Mouse (Mus musculus) kidney, postnatal 25 days (tissue): ENCODE measurements at regions not wholly inside any gene's neighbourhood (a gene's known extent, or its start where the extent isn't known, plus 50 kb on each side); places are given as distances from the start of the nearest gene placed in this dataset.
A peak's percentile ranks its signal among the peaks of the same experiment; 100 is the strongest.
"Not testable (repeated sequence)": the region's sequence is repeated elsewhere in the genome, so short reads cannot be mapped to it uniquely, and the experiment has no call there.

ENCODE experiments used
- DNase-seq, 2 experiments: peaks; one replicate each; pipeline ENCODE4 v3.0.0; 2021; ENCODE audit warnings: mixed read lengths in 2 of 2

- DNase-seq = no peak
These were observed 55.3 kb downstream of the Actbl2 start for GRCm38 (mm10) chr13:111309848-111310692.

DNA sequence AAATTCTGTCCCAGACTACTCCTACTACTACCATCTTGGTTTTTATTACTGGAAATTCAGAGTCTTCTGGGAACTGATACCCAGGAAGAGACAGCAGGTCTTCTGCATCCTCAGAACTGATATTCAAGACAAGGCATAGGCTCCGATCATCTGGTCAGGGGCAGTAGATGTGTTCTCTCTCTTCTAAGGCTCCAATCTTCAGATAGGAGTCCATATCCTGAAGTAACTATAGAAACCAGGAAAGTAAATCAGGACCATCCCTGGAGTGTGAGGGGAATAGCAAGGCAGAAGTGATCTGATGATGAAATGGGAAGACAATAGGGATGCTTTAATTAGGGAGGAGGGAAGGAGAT is 55.9 kb downstream of the Actbl2 start:
- DNase-seq = no peak

- not testable (repeated sequence) for DNase-seq
These were observed 58.7 kb downstream of the Actbl2 start for GRCm38 (mm10) chr13:111313506-111313905.

DNA sequence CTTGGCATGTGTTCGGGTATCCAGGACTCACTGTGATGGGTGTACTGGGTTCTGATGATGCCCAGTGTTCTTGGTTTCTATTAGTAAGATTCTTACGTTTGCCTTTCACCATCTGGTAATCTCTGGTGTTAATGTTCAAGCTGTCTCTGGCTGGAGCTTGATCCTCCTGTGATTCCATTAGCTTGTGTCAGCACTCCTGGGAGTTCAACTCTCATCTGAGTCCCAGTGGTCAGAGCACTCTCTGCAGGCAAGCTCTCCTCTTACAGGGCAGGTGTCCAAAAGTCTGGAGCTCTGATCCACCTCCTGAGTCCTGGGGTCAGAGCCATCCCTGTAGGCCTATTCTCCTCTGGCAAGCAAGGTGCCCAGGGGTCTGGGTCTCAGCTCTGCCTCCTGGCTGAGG is 63.1 kb downstream of the Actbl2 start:
- DNase-seq = not testable (repeated sequence)

- DNase-seq = no peak
These were observed 68.4 kb downstream of the Actbl2 start for GRCm38 (mm10) chr13:111323206-111323605.

GRCm38 (mm10) chr13:111326096-111326665 is 71.4 kb downstream of the Actbl2 start:
- DNase-seq = peak; percentile 11 to 57

GRCm38 (mm10) chr13:111333035-111333434 is 78.2 kb downstream of the Actbl2 start:
- no peak for DNase-seq

- no peak for DNase-seq
These were observed 79.0 kb downstream of the Actbl2 start for GRCm38 (mm10) chr13:111333851-111334250.

DNA sequence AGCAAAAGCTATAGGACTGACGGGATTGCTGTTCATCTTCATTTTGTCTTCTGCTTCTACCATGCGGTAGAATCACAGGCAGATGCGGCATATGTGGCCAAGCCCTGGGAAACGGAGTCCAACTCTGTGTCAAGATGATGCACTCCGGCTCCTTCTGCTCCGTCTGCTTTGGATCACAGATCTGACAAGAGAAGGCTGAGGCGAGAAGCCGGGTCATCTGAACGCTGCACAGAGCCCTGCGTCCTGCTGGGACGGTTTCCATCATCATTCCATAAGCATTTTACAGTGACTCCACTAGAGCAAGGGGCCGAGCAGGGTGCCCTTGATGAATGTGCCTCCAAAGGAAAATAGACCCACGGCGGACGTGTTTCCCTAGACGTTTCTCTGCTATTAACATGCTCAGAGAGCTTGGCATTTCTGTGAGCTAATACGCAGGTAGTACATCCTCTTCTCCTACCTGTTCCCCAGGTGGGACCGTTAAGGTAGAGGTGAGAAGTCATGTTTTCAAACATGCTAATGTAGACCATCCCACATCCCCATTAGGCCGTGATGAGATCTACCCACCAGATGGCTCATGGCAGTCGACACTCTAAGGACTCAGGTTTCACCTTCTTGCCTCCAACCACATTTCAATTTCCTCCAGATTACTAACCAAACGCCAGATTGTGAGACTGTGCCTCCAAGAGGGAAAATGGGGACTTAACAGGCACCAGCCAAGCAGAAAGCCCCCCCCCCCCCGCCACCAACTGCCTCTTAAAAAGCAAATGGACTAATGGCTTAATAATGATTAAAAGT is 79.6 kb downstream of the Actbl2 start:
- no peak for DNase-seq

- no peak for DNase-seq
These were observed 90.2 kb downstream of the Actbl2 start for GRCm38 (mm10) chr13:111344981-111345380.

GRCm38 (mm10) chr13:111345486-111346440 is 91.0 kb downstream of the Actbl2 start:
- no peak for DNase-seq

- DNase-seq = no peak
These were observed 102.0 kb downstream of the Actbl2 start for GRCm38 (mm10) chr13:111356520-111357456.

GRCm38 (mm10) chr13:111361456-111361855 is 106.6 kb downstream of the Actbl2 start:
- DNase-seq = no peak

DNA sequence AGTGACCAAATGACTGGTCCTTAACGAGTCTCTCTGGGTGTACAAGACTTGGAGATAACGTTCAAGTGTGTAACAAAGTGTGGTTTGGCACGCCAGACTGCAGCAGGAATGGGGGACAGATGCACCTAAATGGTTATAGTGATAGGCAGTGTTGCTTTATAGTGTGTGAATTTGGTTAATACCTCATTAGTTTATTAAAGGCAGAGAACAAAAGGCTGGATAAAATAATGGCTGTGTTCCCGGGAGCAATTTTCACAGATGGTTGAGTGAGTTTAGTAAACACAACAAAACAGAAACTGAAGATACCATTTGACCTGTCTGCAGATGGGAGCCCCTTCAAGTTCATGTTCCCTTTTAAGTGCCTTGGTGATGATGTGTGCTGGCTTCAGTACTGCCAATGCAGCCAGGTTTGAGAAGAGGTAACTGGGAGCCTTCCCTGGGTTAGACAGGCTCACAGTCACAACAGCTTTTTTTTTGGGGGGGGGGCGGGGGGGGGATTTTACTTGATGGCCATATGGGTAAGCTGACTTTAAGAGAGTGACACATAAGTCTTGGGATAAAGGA is 108.4 kb downstream of the Actbl2 start:
- no peak for DNase-seq

DNA sequence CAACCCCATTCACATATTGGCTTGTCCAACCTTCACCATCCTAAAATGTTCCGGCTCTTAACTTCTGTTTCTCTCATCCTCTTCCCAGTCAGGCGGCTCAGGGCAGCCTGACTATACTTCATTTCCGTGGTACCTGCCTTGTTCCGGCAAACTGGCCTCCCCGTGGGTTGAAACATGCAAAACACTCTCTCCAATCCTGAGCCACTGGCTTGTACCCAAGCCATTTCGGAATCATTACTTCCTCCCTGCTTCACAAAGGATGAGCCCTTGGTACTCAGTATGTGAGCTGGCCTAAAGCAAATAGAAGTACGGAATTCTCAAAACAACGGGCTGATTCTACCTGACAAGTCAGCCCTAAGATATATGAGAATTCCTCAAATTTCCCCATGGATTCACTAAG is 112.1 kb downstream of the Actbl2 start:
- DNase-seq = no peak

DNA sequence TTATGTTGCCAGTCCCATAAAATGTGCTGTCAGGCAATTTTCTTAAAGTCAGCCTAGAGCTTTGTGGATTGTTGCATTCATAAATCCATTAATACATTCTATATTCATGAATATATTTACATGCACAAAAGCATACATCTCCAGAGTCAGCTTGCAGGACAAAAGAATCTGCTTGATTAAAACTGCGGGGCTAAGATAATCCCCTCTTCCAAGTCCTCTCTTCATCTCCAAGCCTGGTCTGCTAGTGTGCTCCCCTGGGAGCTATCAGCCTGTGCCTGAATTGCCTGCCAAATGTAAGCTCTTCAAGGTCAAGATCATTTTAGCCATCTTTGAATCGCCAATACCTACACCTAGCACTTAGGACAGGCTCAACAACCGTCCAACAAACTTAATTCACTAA is 112.8 kb downstream of the Actbl2 start:
- DNase-seq = no peak

DNA sequence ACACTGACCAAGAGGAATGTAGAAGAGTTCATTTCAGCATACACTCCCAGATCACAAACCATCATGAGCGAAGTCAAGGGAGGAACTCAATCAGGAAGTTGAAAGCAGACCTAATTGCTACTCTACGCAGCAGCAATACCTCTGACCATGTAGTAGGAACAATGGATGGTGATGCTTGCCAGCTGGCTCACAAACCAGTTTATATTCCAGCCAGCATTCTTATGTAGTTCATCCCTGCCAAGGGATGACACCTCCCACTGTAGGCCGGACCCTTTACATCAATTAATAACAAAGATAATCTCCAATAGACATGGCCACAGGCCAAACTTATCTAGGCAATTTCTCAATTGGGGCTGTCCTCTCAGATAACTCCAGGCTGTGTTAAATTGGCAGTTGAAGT is 115.1 kb downstream of the Actbl2 start:
- DNase-seq = no peak

GRCm38 (mm10) chr13:111373281-111373680 is 116.6 kb downstream of the Gpbp1 start:
- no peak for DNase-seq

DNA sequence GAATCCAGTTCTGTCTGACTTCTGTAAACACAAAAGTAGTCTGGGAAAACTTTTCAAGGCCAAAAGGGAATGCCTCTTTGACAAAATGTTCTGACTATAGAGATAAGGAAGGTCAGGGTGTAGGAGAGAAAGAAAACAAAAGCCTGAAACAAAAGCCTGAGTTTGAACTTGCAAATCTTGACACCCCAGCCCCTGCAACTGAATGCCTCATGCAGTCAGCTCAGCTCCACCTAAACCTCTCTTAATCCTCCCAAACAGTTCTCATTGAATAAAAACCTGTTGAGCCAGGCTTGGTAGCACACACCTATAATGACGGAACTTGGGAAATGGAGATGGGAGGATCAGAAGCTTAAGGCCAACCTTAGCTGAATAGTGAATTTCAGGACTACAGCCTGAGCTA is 116.1 kb downstream of the Gpbp1 start:
- DNase-seq = no peak
